Mouse (Mus musculus) E14TG2a.4 (cell line): ENCODE measurements around the gene Sdhc.

Experiments
- CTCF ChIP-seq: conservative IDR thresholded peaks from 2 replicates; pipeline ENCODE4 v1.5.1; 2014; ENCODE audit warnings: low read length
- NANOG ChIP-seq: IDR thresholded peaks from 2 replicates; pipeline ENCODE4 v1.6.1; 2014; ENCODE audit warnings: borderline replicate concordance, low read length, mixed read lengths
- POU5F1 ChIP-seq: IDR thresholded peaks from 2 replicates; pipeline ENCODE4 v1.6.1; 2014; ENCODE audit warnings: low read length, borderline replicate concordance

DNA sequence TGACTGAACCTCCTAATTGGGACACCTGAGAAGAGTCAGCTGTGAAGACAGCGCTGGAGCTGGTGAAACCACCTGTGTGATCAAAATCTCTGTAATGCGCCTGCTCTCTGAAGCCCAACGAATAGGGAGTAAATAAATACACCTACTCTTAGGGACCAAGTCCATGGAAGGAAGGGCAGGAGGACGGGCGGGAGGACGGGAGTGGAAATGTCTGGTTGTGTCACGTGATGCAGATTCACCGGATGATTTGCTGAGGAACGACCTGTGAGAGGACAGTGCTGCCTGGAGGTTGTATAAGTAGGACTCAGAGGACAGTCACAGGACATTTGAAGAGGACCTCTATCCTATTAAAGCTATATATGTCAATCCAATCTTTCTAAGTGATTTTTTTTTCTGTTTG, 40.8 kb downstream of the Sdhc start:
- no peak for TF ChIP-seq CTCF
- TF ChIP-seq NANOG, result no peak
- no peak for TF ChIP-seq POU5F1
